Mouse (Mus musculus): ENCODE data around the gene Gm4981.
"Not testable (repeated sequence)": the region's sequence is repeated elsewhere in the genome, so short reads cannot be mapped to it uniquely, and the experiment has no call there.

DNA sequence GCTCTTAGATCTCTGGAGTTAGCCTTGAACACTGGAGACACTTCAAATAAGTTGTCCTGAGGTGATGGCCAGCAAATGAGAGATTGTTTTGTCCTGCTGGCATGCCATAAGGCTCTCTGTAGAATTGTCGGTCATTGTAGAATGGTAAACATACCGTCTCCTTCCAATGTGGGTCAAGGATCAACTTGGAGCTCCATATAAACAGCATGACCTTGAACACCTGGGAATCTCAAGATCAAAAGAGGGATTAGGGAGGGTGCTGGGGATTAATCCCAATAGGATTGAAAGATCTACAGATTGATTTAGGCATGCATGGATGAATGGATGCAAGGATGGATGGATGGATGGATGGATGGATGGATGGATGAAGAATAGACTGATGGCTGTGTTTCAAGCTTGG, 14.9 kb downstream of the Gm4981 start:
- TF ChIP-seq POLR2A (IDR thresholded peaks at IDR 0.05; ENCODE audit: insufficient read depth, low read depth, low read length); CTCF (IDR thresholded peaks at IDR 0.05); EP300 (IDR thresholded peaks at IDR 0.05; ENCODE audit: insufficient read depth, low read depth, low read length): not testable (repeated sequence)
